Mouse (Mus musculus) heart, postnatal 0 days (tissue): ENCODE results near the gene Olfr630.

Source experiments
- CTCF ChIP-seq: IDR thresholded peaks from 2 replicates; pipeline ENCODE4 v1.5.1; 2016; ENCODE audit warnings: antibody characterized with exemption, control low read depth, low read depth
- EP300 ChIP-seq: IDR thresholded peaks from 2 replicates; pipeline ENCODE4 v1.6.1; 2016; ENCODE audit warnings: antibody characterized with exemption, low read depth

GRCm38 (mm10) chr7:103757233-103757632 is at the start of gene Olfr630:
- TF ChIP-seq CTCF (no peak), EP300 (no peak)
